In the genomic region with DNA sequence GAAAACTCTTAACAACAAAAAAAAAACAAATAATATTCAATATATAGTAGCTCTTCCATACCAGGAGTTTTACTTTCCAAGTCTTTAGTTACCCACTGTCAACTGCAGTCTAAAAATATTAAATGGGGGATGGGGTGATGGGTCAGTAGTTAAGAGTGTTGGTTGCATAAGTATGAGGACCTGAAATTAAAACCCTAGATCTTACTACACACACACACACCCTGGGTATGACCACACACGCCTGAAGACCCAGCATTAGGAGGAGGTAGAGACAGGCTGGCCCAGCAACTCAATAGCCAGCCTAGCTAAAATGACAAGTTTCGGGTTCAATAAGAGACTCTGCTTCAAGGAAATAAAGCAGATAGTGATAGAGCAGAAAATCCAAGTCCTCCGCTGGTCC, we compare ENCODE assay signal across 25 mouse cellular contexts.
"Had no signal": no experiment of that assay in that cellular context is flagged by ENCODE, and none has a peak within 500 bp of the region (broad histone marks: within the 10 kb centered on the region; RNA-seq: fewer than 3 reads in every experiment).

No protein-coding gene starts in this region.

- DNase-seq: gastrocnemius, postnatal 14 days; gastrocnemius, postnatal 36 days; heart, adult 18-20 months; heart, postnatal 10 days; heart, postnatal 4 days; kidney, adult 18-20 months; kidney, adult 8-10 months; kidney, postnatal 10 days; kidney, postnatal 25 days; kidney, postnatal 4 days; liver; liver, embryonic 13.5 days had no signal

- ATAC-seq: hindbrain, embryonic 16.5 days; inflammation-experienced regulatory T-cells, adult 6 months; intestine, embryonic 15.5 days; intestine, postnatal 0 days had no signal

- H3K27ac ChIP-seq: heart, embryonic 10.5 days; hindbrain, embryonic 10.5 days; hindbrain, embryonic 12.5 days; hindbrain, embryonic 14.5 days; intestine, embryonic 15.5 days; layer of hippocampus, adult 2 months; left cerebral cortex, adult 2 months; limb, embryonic 10.5 days; limb, embryonic 12.5 days; liver, embryonic 13.5 days had no signal

- H3K4me3 ChIP-seq: heart, embryonic 10.5 days; heart, embryonic 12.5 days; hindbrain, embryonic 10.5 days; hindbrain, embryonic 12.5 days; intestine, embryonic 15.5 days; layer of hippocampus, adult 2 months; left cerebral cortex, adult 2 months; limb, embryonic 10.5 days; limb, embryonic 12.5 days; liver, embryonic 13.5 days had no signal
